ENCODE assay signal across 8 mouse cellular contexts in genomic region chr2:57316055-57316454, GRCm38 (mm10).
DNase-seq lines count a peak whose midpoint lies in the region; ATAC-seq and TF ChIP-seq lines count a peak whose summit lies in the region.

No protein-coding gene starts in this region.

- no peaks in the 10 kb centered on the region for H3K9me3 ChIP-seq in liver, embryonic 12.5 days (replicated peaks)
- no peaks in the 10 kb centered on the region for H3K9me3 ChIP-seq in kidney, postnatal 0 days (replicated peaks; ENCODE audit: low read length)

- H3K4me2 ChIP-seq in liver, embryonic 12.5 days = no peak overlapping the region
- no peak overlapping the region for H3K4me2 ChIP-seq in kidney, postnatal 0 days (ENCODE audit: low read length)

- no peaks in the 10 kb centered on the region for H3K4me1 ChIP-seq in liver, embryonic 12.5 days
- no peaks in the 10 kb centered on the region for H3K4me1 ChIP-seq in kidney, postnatal 0 days (replicated peaks; ENCODE audit: insufficient read depth, low read length)

- peak; percentile 33 to 74 for DNase-seq in adrenal gland, adult (ENCODE audit: inconsistent age in 2 of 2, low spot score in 1 of 2)
- DNase-seq in adrenal gland, postnatal 4 days (ENCODE audit: low spot score in 2 of 2) = no peak
- peak; percentile 24 for DNase-seq in liver
- peak; percentile 19 for DNase-seq in c-Kit-positive CD71-positive TER-119-negative erythroid progenitor cells, embryonic 14.5 days (ENCODE audit: low read depth)
- DNase-seq in kidney, postnatal 0 days (ENCODE audit: low spot score) = peak; percentile 48
- DNase-seq in retina, embryonic 14.5 days (ENCODE audit: low spot score) = peak; percentile 35
- no peak for DNase-seq in ovary, adult 18-20 months (ENCODE audit: low spot score)

- TF ChIP-seq CTCF in kidney, postnatal 0 days (IDR thresholded peaks at IDR 0.05; ENCODE audit: low read depth) = peak; percentile 73

- no peaks in the 10 kb centered on the region for H3K27me3 ChIP-seq in liver, embryonic 12.5 days (replicated peaks)
- H3K27me3 ChIP-seq in kidney, postnatal 0 days (ENCODE audit: insufficient read depth, low read length) = no peaks in the 10 kb centered on the region

- H3K36me3 ChIP-seq in liver, embryonic 12.5 days = no peaks in the 10 kb centered on the region
- H3K36me3 ChIP-seq in kidney, postnatal 0 days (ENCODE audit: insufficient read depth, low read length) = no peaks in the 10 kb centered on the region

- no peak for ATAC-seq in liver, embryonic 12.5 days
- ATAC-seq in kidney, postnatal 0 days (replicated peaks; ENCODE audit: low FRiP score, low read depth) = no peak

- H3K9ac ChIP-seq in liver, embryonic 12.5 days = no peak overlapping the region
- H3K9ac ChIP-seq in kidney, postnatal 0 days (ENCODE audit: low read depth, low read length) = no peak overlapping the region

- no peak overlapping the region for H3K27ac ChIP-seq in liver, embryonic 12.5 days
- H3K27ac ChIP-seq in kidney, postnatal 0 days = no peak overlapping the region

- H3K4me3 ChIP-seq in liver, embryonic 12.5 days = no peak overlapping the region
- no peak overlapping the region for H3K4me3 ChIP-seq in kidney, postnatal 0 days (replicated peaks; ENCODE audit: low read depth, low read length)

- WGBS in liver, embryonic 12.5 days (ENCODE audit: insufficient replicate concordance) = 26% methylated on average over 2 of the region's 2 CpGs
- WGBS in kidney, postnatal 0 days = 67% methylated on average over 2 of the region's 2 CpGs

Comparison
In these comparisons a context has a peak if more than half of its experiments do, and no peak if none do; other contexts are left out.
1. DNase-seq: peak in adrenal gland, adult (2 of 2), liver (single experiment), c-Kit-positive CD71-positive TER-119-negative erythroid progenitor cells, embryonic 14.5 days (single experiment), kidney, postnatal 0 days (single experiment) and retina, embryonic 14.5 days (single experiment); none in adrenal gland, postnatal 4 days (0 of 2) and ovary, adult 18-20 months (single experiment).